Mouse (Mus musculus) brain, adult 10 weeks (tissue): ENCODE results near the gene Pfdn5. TPM values are rescaled to one million over a fixed set of nuclear protein-coding genes. Genes with fewer than 3 reads are reported as not detected.

Experiments used
- polyA plus RNA-seq: library from polyadenylated mRNA; stranded (reverse); fragments of 350-450 nt; fragmentation: Illumina TruSeq; extraction: RNeasy Lipid Tissue Mini Kit (QIAGEN cat#74804); gene quantifications from one replicate; pipeline ENCODE4 v1.2.3, GENCODE M21; 2015; ENCODE audit warnings: low read depth, low replicate concordance

Gene Pfdn5
- 664 TPM for polyA plus RNA-seq

GRCm38 (mm10) chr15:102326022-102326576 lies at the start of gene Pfdn5:
Pfdn5 (plus strand) TSS chr15:102326116.

GRCm38 (mm10) chr15:102279092-102279782 lies 46.7 kb upstream of the Pfdn5 start, which contains the start of gene Mfsd5:
Mfsd5 (plus strand) TSS chr15:102279454.

GRCm38 (mm10) chr15:102295633-102296367 lies 30.1 kb upstream of the Pfdn5 start, which contains the start of gene Espl1:
Espl1 (plus strand) TSS chr15:102296266.

GRCm38 (mm10) chr15:102331610-102332015 lies 5.7 kb downstream of the Pfdn5 start, which contains the start of gene Myg1:
Myg1 (plus strand) TSS chr15:102331709.

GRCm38 (mm10) chr15:102350138-102350941 lies 24.4 kb downstream of the Pfdn5 start, which contains the start of gene Aaas:
Aaas (minus strand) TSS chr15:102350771.

GRCm38 (mm10) chr15:102366733-102367344 lies 40.9 kb downstream of the Pfdn5 start, which contains the start of gene Sp7:
Sp7 (minus strand) TSS chr15:102367182.

Other genes starting within 250 kb of the Pfdn5 start
- gene Tns2, start 225.7 kb upstream of the Pfdn5 start, polyA plus RNA-seq = 20.3 TPM
- 141 TPM for gene Spryd3, start 189.9 kb upstream of the Pfdn5 start, polyA plus RNA-seq
- gene Igfbp6, start 181.8 kb upstream of the Pfdn5 start, polyA plus RNA-seq = 61.4 TPM
- gene Soat2, start 175.6 kb upstream of the Pfdn5 start, polyA plus RNA-seq = 0.19 TPM
- 47.4 TPM for gene Zfp740, start 122.9 kb upstream of the Pfdn5 start, polyA plus RNA-seq
- gene Csad, start 121.4 kb upstream of the Pfdn5 start, polyA plus RNA-seq = 22.9 TPM
- gene Itgb7, start 94.2 kb upstream of the Pfdn5 start, polyA plus RNA-seq = 1.1 TPM
- 7.9 TPM for gene Rarg, start 68.6 kb upstream of the Pfdn5 start, polyA plus RNA-seq
- gene Gm9918, start 55.6 kb upstream of the Pfdn5 start, polyA plus RNA-seq = not detected
- 38.4 TPM for gene Mfsd5, start 46.7 kb upstream of the Pfdn5 start, polyA plus RNA-seq
- 0.37 TPM for gene Espl1, start 29.9 kb upstream of the Pfdn5 start, polyA plus RNA-seq
- 74.3 TPM for gene Myg1, start 5.6 kb downstream of the Pfdn5 start, polyA plus RNA-seq
- gene Aaas, start 24.7 kb downstream of the Pfdn5 start, polyA plus RNA-seq = 19.5 TPM
- 1.3 TPM for gene Sp7, start 41.1 kb downstream of the Pfdn5 start, polyA plus RNA-seq
- 10.4 TPM for gene Sp1, start 80.0 kb downstream of the Pfdn5 start, polyA plus RNA-seq
- 0.61 TPM for gene Amhr2, start 119.3 kb downstream of the Pfdn5 start, polyA plus RNA-seq
- gene Prr13, start 132.9 kb downstream of the Pfdn5 start, polyA plus RNA-seq = 73.3 TPM
- 487 TPM for gene Pcbp2, start 144.4 kb downstream of the Pfdn5 start, polyA plus RNA-seq
- not detected for gene Gm10337, start 177.6 kb downstream of the Pfdn5 start, polyA plus RNA-seq
- 72.6 TPM for gene Map3k12, start 190.9 kb downstream of the Pfdn5 start, polyA plus RNA-seq
- gene Tarbp2, start 192.1 kb downstream of the Pfdn5 start, polyA plus RNA-seq = 27.2 TPM
- 2.1 TPM for gene Npff, start 198.8 kb downstream of the Pfdn5 start, polyA plus RNA-seq